24 mouse cellular contexts compared by ENCODE assay signal in genomic region chr8:48026796-48027195, GRCm38 (mm10). TPM values are rescaled to one million over a fixed set of nuclear protein-coding genes. Genes with fewer than 3 reads are reported as not detected.
A peak's percentile ranks its signal among the peaks of the same experiment; 100 is the strongest.
DNase-seq lines count a peak whose midpoint lies in the region; ATAC-seq and TF ChIP-seq lines count a peak whose summit lies in the region.
"Had no signal": no experiment of that assay in that cellular context is flagged by ENCODE, and none has a peak within 500 bp of the region (broad histone marks: within the 10 kb centered on the region; RNA-seq: fewer than 3 reads in every experiment).

No protein-coding gene starts in this region.

- no peak overlapping the region for H3K4me2 ChIP-seq in forebrain, embryonic 14.5 days (ENCODE audit: low read length)
- no peak overlapping the region for H3K4me2 ChIP-seq in kidney, postnatal 0 days (ENCODE audit: low read length)

- H3K27ac ChIP-seq in forebrain, embryonic 14.5 days (ENCODE audit: low read depth, low read length) = no peak overlapping the region
- H3K27ac ChIP-seq in forebrain, embryonic 10.5 days = no peak overlapping the region
- no peak overlapping the region for H3K27ac ChIP-seq in kidney, postnatal 0 days

- no peaks in the 10 kb centered on the region for H3K36me3 ChIP-seq in forebrain, embryonic 14.5 days (ENCODE audit: control insufficient read depth, insufficient read depth, low read length)
- H3K36me3 ChIP-seq in forebrain, embryonic 10.5 days (replicated peaks) = no peaks in the 10 kb centered on the region
- no peaks in the 10 kb centered on the region for H3K36me3 ChIP-seq in kidney, postnatal 0 days (ENCODE audit: insufficient read depth, low read length)
- H3K36me3 ChIP-seq: G1E had no signal

- H3K4me1 ChIP-seq in forebrain, embryonic 14.5 days (ENCODE audit: control insufficient read depth, insufficient read depth, low read length) = no peaks in the 10 kb centered on the region
- H3K4me1 ChIP-seq in forebrain, embryonic 10.5 days = no peaks in the 10 kb centered on the region
- no peaks in the 10 kb centered on the region for H3K4me1 ChIP-seq in kidney, postnatal 0 days (replicated peaks; ENCODE audit: insufficient read depth, low read length)

- H3K27me3 ChIP-seq in forebrain, embryonic 14.5 days (replicated peaks; ENCODE audit: control insufficient read depth, insufficient read depth, low read length) = no peaks in the 10 kb centered on the region
- no peaks in the 10 kb centered on the region for H3K27me3 ChIP-seq in forebrain, embryonic 10.5 days (ENCODE audit: poor library complexity, severe bottlenecking)
- no peaks in the 10 kb centered on the region for H3K27me3 ChIP-seq in kidney, postnatal 0 days (ENCODE audit: insufficient read depth, low read length)
- H3K27me3 ChIP-seq: CH12.LX had no signal

- no peak for TF ChIP-seq POLR2A in brain, embryonic 14.5 days (IDR thresholded peaks at IDR 0.05; ENCODE audit: borderline replicate concordance, extremely low read depth, insufficient read depth, insufficient read length, poor library complexity, severe bottlenecking)

- no peak overlapping the region for H3K4me3 ChIP-seq in forebrain, embryonic 14.5 days (ENCODE audit: low read depth, low read length)
- no peak overlapping the region for H3K4me3 ChIP-seq in forebrain, embryonic 10.5 days
- no peak overlapping the region for H3K4me3 ChIP-seq in kidney, postnatal 0 days (replicated peaks; ENCODE audit: low read depth, low read length)

- DNase-seq in forebrain, embryonic 14.5 days (ENCODE audit: low spot score) = peak; percentile 23
- no peak for DNase-seq in forebrain, embryonic 10.5 days (ENCODE audit: extremely low spot score, low spot score)
- peak; percentile 53 for DNase-seq in kidney, postnatal 0 days (ENCODE audit: low spot score)
- no peak for DNase-seq in kidney, postnatal 10 days
- peak; percentile 2 for DNase-seq in Muller cell, postnatal 12 days (ENCODE audit: inconsistent ontology term)
- peak; percentile 54 for DNase-seq in brain, embryonic 14.5 days (ENCODE audit: low read depth)
- no peak for DNase-seq in heart, adult 18-20 months
- DNase-seq in right cerebral cortex, adult 2 months (ENCODE audit: low spot score in 2 of 2) = no peak
- DNase-seq: adrenal gland, adult 2 months; adrenal gland, adult 8-10 months; adrenal gland, postnatal 10 days; adrenal gland, postnatal 14 days; adrenal gland, postnatal 25 days; adrenal gland, postnatal 36 days; B cell, adult 2 months; cerebellum, adult 11 months; cerebellum, adult 11-12 months; cerebellum, adult 18-20 months; cerebellum, adult 2 months had no signal

- ATAC-seq in forebrain, embryonic 14.5 days = no peak
- ATAC-seq in kidney, postnatal 0 days (replicated peaks; ENCODE audit: low FRiP score, low read depth) = no peak
- ATAC-seq: activated CD4-positive, CD25-positive, alpha-beta regulatory T cell, adult 4 months; CD4-positive, CD25-positive, alpha-beta regulatory T cell, adult 4 months; Patski had no signal

- WGBS in forebrain, embryonic 14.5 days = 53% methylated on average over 11 of the region's 11 CpGs
- 81% methylated on average over 11 of the region's 11 CpGs for WGBS in forebrain, embryonic 10.5 days
- WGBS in kidney, postnatal 0 days = 40% methylated on average over 11 of the region's 11 CpGs

- H3K9ac ChIP-seq in forebrain, embryonic 14.5 days (ENCODE audit: low read length) = no peak overlapping the region
- no peak overlapping the region for H3K9ac ChIP-seq in kidney, postnatal 0 days (ENCODE audit: low read depth, low read length)

- no peaks in the 10 kb centered on the region for H3K9me3 ChIP-seq in forebrain, embryonic 14.5 days (replicated peaks; ENCODE audit: control insufficient read depth, low read length)
- H3K9me3 ChIP-seq in forebrain, embryonic 10.5 days = peaks cover 3% of the 10 kb centered on the region; the same call in 1 of the 2 replicates
- H3K9me3 ChIP-seq in kidney, postnatal 0 days (replicated peaks; ENCODE audit: low read length) = no peaks in the 10 kb centered on the region
- H3K9me3 ChIP-seq: G1E had no signal

- TF ChIP-seq CTCF in kidney, postnatal 0 days (IDR thresholded peaks at IDR 0.05; ENCODE audit: low read depth) = no peak
- TF ChIP-seq CTCF in brain, embryonic 14.5 days (IDR thresholded peaks at IDR 0.05; ENCODE audit: borderline replicate concordance, extremely low read depth, insufficient read depth, insufficient read length) = no peak

RNA-seq across cellular contexts. Expression of gene Wwc2, which starts 36.1 kb away (rescaled TPM):
- 3.0 and 3.8 TPM in 2 replicates for polyA plus RNA-seq in forebrain, embryonic 14.5 days (2014; fragmentation: Nextera tagmentation; extraction: Ambion mirVana)
- polyA plus RNA-seq in forebrain, embryonic 10.5 days (2016; fragmentation: Nextera tagmentation; extraction: Ambion mirVana) = 7.8 and 8.5 TPM in 2 replicates
- 18.3 and 19.5 TPM in 2 replicates for polyA plus RNA-seq in kidney, postnatal 0 days (2015; fragmentation: Nextera tagmentation; extraction: Ambion mirVana)
- polyA plus RNA-seq in brain, embryonic 14.5 days (2012; rRNA removed) = 3.6 and 6.8 TPM in 2 replicates
- total RNA-seq in heart, adult 18-20 months (2021) = 10 to 100 TPM; 24.6 to 24.7 TPM

Comparison
In these comparisons a context has a peak if more than half of its experiments do, and no peak if none do; other contexts are left out.
1. DNase-seq: peak in forebrain, embryonic 14.5 days (single experiment), kidney, postnatal 0 days (single experiment), Muller cell, postnatal 12 days (single experiment) and brain, embryonic 14.5 days (single experiment); none in forebrain, embryonic 10.5 days (single experiment), kidney, postnatal 10 days (single experiment), heart, adult 18-20 months (0 of 2) and right cerebral cortex, adult 2 months (0 of 2).